Mouse (Mus musculus): Measurements from ENCODE around the gene Ocrl. TPM values are rescaled to one million over a fixed set of nuclear protein-coding genes. Genes with fewer than 3 reads are reported as not detected.

The Ocrl gene
- polyA plus RNA-seq, 1 experiment from 2014 or later: 26.7 TPM

DNA sequence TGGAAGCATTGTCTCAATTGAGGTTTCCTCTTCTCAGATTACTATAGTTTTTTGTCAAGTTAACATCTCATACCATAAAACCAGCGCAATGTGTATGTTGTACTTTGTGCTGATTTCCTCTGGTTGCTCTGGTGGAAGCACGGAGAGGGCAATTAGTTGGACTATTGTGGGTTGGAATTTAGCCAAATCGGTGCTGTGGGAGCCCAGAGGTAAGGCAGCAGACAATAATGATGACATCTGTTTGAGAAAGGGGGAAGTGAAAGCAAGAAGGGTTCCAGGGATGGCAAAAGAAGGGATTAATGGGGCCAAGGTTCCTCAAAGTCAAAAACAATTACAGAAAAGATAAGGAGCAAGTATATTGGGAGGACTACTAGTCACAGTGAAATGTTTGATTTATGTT, 15.8 kb downstream of the Ocrl start:
- Histone ChIP-seq H3K36me3 (no peaks in the 10 kb centered on the region), H3K27me3 (no peaks in the 10 kb centered on the region), H3K9ac (replicated peaks) (no peak overlapping the region), H3K4me3 (no peak overlapping the region), H3K4me2 (replicated peaks) (no peak overlapping the region), H3K4me1 (no peaks in the 10 kb centered on the region), H3K27ac (replicated peaks) (no peak overlapping the region), H3K9me3 (no peaks in the 10 kb centered on the region)
- ATAC-seq (ENCODE audit: low FRiP score, low read depth): no peak
- 82% methylated on average over 3 of the region's 3 CpGs for WGBS

DNA sequence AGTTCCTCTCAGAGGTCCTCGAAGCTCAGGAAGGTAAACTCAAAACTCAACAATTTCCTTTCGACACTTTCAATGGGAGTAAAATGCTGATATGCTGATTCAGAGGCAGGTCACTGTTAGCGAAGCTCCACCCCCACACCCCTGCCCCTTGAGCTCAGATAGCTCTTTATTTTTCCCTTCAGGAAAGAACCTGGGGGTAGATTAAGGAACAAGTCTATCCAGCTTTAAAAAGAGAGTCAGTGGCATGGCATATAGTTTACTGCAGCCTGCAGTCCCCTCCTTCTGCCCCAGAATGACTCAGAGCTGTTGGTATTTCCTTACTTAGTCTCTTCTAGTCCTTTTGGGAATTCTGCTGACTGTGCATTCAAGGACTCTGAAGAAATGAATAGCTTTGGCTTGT, 18.3 kb downstream of the Ocrl start:
- H3K9me3 ChIP-seq: no peaks in the 10 kb centered on the region
- no peak for ATAC-seq (ENCODE audit: low FRiP score, low read depth)
- WGBS: 81% methylated on average over 3 of the region's 3 CpGs
- no peak overlapping the region for H3K27ac ChIP-seq (replicated peaks)
- H3K36me3 ChIP-seq: no peaks in the 10 kb centered on the region
- H3K4me3 ChIP-seq: no peak overlapping the region
- no peak overlapping the region for H3K4me2 ChIP-seq (replicated peaks)
- H3K27me3 ChIP-seq: no peaks in the 10 kb centered on the region
- H3K9ac ChIP-seq (replicated peaks): no peak overlapping the region
- no peaks in the 10 kb centered on the region for H3K4me1 ChIP-seq

DNA sequence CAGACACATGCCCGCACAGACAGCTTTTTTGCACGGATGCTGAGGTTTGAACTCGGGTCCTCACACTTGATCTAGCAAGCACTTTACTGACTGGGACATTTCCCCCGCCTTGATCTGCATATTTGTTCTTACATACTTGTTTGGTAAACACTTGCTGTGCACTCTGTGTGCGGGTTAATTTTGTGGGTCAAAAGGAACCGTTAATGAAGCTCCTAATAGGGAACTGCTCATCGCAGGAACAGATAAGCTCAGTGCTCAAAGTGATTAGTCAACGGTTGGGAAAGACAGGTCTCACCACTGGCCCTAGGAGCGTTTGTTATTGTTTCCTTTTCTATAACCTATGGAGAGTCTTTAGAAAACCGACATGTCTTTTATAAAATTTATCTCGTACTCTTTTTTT, 22.2 kb downstream of the Ocrl start:
- Histone ChIP-seq H3K9ac (replicated peaks) (no peak overlapping the region), H3K4me2 (replicated peaks) (no peak overlapping the region), H3K27ac (replicated peaks) (no peak overlapping the region), H3K27me3 (no peaks in the 10 kb centered on the region), H3K9me3 (no peaks in the 10 kb centered on the region), H3K4me1 (no peaks in the 10 kb centered on the region), H3K36me3 (no peaks in the 10 kb centered on the region), H3K4me3 (no peak overlapping the region)
- no peak for ATAC-seq (ENCODE audit: low FRiP score, low read depth)
- 90% methylated on average over 11 of the region's 11 CpGs for WGBS

DNA sequence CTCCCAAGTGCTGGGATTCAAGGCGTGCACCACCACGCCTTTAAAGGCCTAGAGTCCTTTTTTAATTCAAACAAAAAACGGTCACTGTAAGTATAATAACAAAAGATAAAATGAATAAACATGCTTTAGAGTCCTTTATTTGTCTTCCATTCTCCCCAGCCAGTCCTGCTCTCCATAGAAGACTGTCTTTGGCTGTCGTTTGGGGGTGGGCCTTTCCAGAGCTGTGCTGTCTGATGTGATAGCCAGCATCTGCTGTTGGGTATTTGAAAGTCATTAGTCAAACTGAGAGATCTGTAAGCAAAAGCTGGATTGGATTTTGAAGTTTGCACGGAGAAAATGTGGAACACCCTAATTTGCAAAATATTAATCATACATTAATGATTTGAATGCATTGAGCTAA, 24.7 kb downstream of the Ocrl start:
- H3K36me3 ChIP-seq: no peaks in the 10 kb centered on the region
- ATAC-seq (ENCODE audit: low FRiP score, low read depth): no peak
- H3K9me3 ChIP-seq: no peaks in the 10 kb centered on the region
- no peaks in the 10 kb centered on the region for H3K27me3 ChIP-seq
- WGBS: 62% methylated on average over 5 of the region's 5 CpGs
- H3K9ac ChIP-seq (replicated peaks): no peak overlapping the region
- H3K4me2 ChIP-seq (replicated peaks): no peak overlapping the region
- H3K4me1 ChIP-seq: no peaks in the 10 kb centered on the region
- no peak overlapping the region for H3K4me3 ChIP-seq
- H3K27ac ChIP-seq (replicated peaks): no peak overlapping the region

DNA sequence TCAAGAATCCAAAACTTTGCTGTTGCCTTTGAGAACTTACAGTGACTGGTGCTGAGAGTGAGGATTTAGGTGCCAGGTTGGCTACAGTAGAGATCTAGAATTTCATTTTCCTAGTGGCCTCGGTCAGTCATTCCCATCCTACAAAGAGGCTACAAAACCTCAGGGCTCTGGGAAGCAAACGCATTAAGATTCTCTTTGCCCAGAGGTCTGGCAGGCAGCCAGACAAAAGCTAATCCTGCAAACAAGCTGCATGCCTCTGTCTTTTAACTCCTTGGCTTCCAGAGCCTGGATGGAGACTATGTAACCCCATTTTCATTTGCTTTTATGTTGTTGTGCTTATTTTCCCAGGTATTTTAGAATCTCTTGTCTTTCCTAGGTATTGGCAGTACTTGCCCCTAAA, 25.6 kb downstream of the Ocrl start:
- no peak overlapping the region for H3K9ac ChIP-seq (replicated peaks)
- WGBS: 26% methylated on average over 2 of the region's 2 CpGs
- H3K27ac ChIP-seq (replicated peaks): peak overlapping the region; percentile 60; the same call in 1 of the 2 replicates
- no peaks in the 10 kb centered on the region for H3K36me3 ChIP-seq
- peak; percentile 65 for ATAC-seq (ENCODE audit: low FRiP score, low read depth)
- H3K9me3 ChIP-seq: no peaks in the 10 kb centered on the region
- H3K4me2 ChIP-seq (replicated peaks): no peak overlapping the region
- no peaks in the 10 kb centered on the region for H3K4me1 ChIP-seq
- no peaks in the 10 kb centered on the region for H3K27me3 ChIP-seq
- H3K4me3 ChIP-seq: no peak overlapping the region

DNA sequence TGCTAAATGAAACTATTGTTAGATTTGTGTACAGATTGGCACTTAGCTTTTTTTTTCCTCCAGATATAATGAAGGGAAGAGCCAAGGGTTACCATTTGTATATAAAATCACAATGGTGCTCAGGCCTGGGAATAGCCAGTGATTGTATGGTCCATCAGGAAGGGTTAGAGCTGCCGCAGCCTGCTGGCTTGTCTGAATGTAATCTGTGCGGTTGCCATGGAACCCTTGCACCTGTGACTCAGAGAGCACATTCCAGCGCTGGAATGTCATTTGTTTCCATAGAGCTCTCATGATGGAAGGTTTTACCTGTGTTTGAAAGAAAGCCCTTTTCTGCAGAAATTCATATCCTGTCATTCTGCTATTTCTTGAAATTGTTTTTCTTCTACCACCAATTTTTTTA, 37.5 kb downstream of the Ocrl start:
- 44% methylated on average over 3 of the region's 3 CpGs for WGBS
- Histone ChIP-seq H3K27me3 (no peaks in the 10 kb centered on the region), H3K4me3 (no peak overlapping the region), H3K4me1 (no peaks in the 10 kb centered on the region), H3K9ac (replicated peaks) (no peak overlapping the region), H3K9me3 (no peaks in the 10 kb centered on the region), H3K4me2 (replicated peaks) (no peak overlapping the region), H3K36me3 (no peaks in the 10 kb centered on the region), H3K27ac (replicated peaks) (no peak overlapping the region)
- no peak for ATAC-seq (ENCODE audit: low FRiP score, low read depth)

DNA sequence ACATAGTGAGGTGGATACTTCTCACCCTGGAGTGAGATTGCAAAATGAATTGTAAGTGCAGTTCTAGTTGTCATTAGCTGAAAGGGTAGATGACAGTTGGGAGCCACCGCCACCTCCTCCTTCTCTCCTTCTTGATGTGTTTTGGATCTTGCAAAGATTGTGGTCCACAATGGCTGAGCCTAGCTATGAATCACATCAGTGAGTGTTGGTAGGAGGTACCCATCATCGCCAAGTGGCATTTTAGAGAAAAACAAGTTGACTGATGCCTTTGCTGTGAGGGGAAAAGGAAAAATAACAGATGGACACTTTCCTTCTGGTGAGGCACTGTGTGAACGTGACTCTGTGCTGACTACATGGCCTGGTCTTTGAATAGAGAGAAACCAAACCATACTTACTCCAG, 50.4 kb downstream of the Ocrl start:
- Histone ChIP-seq H3K27me3 (no peaks in the 10 kb centered on the region), H3K36me3 (0 out of 2 replicates have a peak, but pooled peaks cover 16% of the 10 kb centered on the region), H3K27ac (replicated peaks) (no peak overlapping the region), H3K9me3 (no peaks in the 10 kb centered on the region), H3K4me3 (no peak overlapping the region), H3K4me1 (no peaks in the 10 kb centered on the region), H3K9ac (replicated peaks) (no peak overlapping the region), H3K4me2 (replicated peaks) (no peak overlapping the region)
- 95% methylated on average over 3 of the region's 3 CpGs for WGBS
- no peak for ATAC-seq (ENCODE audit: low FRiP score, low read depth)

DNA sequence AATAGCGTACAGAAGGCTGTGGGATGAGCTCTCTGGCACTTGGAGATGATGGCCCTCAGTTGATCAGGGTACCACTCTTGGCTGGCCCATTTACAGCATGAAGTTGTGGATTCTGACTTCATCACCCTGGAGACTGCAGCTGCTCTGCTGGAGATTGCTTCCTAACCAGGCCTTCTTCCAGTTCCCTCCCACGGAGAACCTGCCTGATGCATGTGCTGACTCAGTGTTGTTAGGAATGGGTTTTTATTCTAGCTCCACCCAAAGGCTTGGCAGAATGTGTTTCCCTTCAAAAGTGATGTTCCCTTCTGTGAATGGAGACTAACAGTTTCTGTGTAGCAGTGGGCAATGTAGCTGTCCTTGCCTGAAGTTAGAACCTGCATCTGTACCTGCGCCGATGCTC, 58.2 kb downstream of the Ocrl start:
- Histone ChIP-seq H3K36me3 (no peaks in the 10 kb centered on the region), H3K4me2 (replicated peaks) (no peak overlapping the region), H3K4me3 (no peak overlapping the region), H3K4me1 (no peaks in the 10 kb centered on the region), H3K9ac (replicated peaks) (no peak overlapping the region), H3K27ac (replicated peaks) (no peak overlapping the region), H3K27me3 (no peaks in the 10 kb centered on the region), H3K9me3 (no peaks in the 10 kb centered on the region)
- no peak for ATAC-seq (ENCODE audit: low FRiP score, low read depth)
- 89% methylated on average over 4 of the region's 4 CpGs for WGBS

DNA sequence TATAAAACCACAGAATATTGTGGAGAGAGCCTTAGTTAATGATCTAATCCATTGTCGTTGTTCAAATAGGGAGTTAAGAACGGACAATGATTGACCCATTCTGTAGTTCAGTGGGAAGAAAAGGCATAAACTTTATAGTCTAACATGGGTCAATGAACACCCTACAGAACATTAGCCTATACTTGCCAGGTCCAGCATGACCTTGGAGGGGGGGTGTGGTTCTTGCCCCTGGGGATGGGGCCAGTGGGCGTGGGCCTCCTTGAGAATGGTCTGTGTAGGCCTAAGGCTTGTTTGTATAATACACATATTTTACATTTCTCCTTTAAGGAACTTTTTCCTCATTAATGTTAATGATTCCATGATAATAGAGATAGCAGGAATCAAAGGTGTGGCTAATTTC, 58.7 kb downstream of the Ocrl start:
- no peaks in the 10 kb centered on the region for H3K9me3 ChIP-seq
- 91% methylated on average over 3 of the region's 3 CpGs for WGBS
- H3K27ac ChIP-seq (replicated peaks): no peak overlapping the region
- H3K4me2 ChIP-seq (replicated peaks): no peak overlapping the region
- H3K4me1 ChIP-seq: no peaks in the 10 kb centered on the region
- H3K27me3 ChIP-seq: no peaks in the 10 kb centered on the region
- no peaks in the 10 kb centered on the region for H3K36me3 ChIP-seq
- no peak for ATAC-seq (ENCODE audit: low FRiP score, low read depth)
- no peak overlapping the region for H3K4me3 ChIP-seq
- no peak overlapping the region for H3K9ac ChIP-seq (replicated peaks)

DNA sequence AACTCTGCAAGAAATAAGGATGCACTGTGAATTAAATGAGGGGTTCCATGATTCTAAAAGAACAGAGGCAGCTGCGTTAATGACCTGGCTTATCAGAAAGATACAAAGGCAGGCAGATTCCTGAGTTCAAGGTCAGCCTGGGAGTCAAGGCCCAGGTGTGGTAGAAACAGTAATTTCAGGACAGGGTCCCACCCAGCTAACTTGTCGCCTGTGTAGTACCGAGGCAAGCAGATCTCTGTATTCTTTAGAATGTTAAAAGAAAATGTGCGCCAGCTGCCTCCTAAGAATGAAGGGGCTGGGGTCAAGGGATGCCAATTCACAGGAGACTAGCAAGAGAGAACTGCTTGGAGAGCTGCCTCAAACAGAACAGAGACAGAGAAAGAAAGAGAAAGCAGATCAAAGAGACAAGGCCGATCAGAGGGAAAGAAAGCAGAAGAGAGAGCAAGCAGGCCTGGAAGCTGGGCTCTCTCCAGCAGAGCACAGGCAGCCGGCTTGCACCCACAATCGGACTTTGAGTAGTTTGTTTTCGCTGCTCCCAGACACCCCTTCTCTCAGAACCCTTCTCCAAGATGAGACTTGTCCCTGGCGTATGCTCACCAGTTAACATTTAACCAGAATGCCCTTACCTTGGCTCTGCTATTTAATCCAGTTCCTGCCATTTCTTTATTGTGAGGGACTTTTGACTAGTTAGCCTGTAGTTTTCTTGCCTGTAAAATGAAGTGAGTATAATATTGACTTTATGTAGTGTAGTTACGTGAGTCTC, 59.4 kb downstream of the Ocrl start:
- Histone ChIP-seq H3K4me2 (replicated peaks) (no peak overlapping the region), H3K27ac (replicated peaks) (no peak overlapping the region), H3K36me3 (no peaks in the 10 kb centered on the region), H3K9me3 (no peaks in the 10 kb centered on the region), H3K4me1 (no peaks in the 10 kb centered on the region), H3K4me3 (no peak overlapping the region), H3K9ac (replicated peaks) (no peak overlapping the region), H3K27me3 (no peaks in the 10 kb centered on the region)
- 55% methylated on average over 9 of the region's 10 CpGs for WGBS
- ATAC-seq (ENCODE audit: low FRiP score, low read depth): no peak

DNA sequence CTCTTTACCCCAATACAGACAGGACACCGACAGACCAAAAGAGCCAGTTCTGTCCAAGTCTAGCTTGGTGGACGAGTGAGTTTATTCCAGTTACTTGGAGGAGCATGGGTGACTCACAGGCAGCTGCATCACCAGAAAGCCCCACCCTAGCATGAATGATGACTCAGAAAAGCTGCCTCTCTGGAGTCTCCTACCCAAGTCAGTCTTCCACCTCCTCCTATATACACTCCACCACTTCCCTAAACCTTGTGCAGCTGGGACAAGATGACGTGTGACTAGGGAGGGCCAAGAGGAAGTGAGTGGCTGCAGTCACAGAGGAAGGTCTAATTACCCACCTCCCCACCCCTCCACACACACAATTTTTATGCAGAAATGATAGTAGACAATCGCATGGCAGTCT, 64.4 kb downstream of the Ocrl start:
- WGBS: 80% methylated on average over 4 of the region's 4 CpGs
- no peaks in the 10 kb centered on the region for H3K9me3 ChIP-seq
- no peak for ATAC-seq (ENCODE audit: low FRiP score, low read depth)

DNA sequence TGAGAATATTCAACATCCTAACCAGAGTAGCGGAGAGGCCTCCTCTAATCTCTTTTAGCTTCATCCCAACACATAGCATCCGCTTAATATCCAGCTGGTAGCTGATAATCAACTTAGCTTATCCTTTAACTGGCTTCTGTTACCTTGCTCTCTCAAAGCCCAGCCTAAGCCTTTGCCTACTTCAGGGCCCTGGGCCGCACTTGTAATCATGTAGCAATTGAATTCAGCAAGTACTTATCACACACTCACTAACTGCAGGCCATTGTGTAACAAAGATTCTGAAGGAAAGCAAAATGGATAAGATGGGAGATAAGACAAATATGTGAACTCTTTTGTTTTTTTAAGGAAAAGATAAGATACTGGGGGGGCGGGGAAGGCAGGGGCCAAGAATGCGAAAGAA, 64.9 kb downstream of the Ocrl start:
- H3K9me3 ChIP-seq: no peaks in the 10 kb centered on the region
- ATAC-seq (ENCODE audit: low FRiP score, low read depth): no peak
- H3K9ac ChIP-seq (replicated peaks): no peak overlapping the region
- no peaks in the 10 kb centered on the region for H3K36me3 ChIP-seq
- H3K27ac ChIP-seq (replicated peaks): no peak overlapping the region
- H3K27me3 ChIP-seq: no peaks in the 10 kb centered on the region
- H3K4me1 ChIP-seq: no peaks in the 10 kb centered on the region
- H3K4me2 ChIP-seq (replicated peaks): no peak overlapping the region
- H3K4me3 ChIP-seq: no peak overlapping the region
- 80% methylated on average over 5 of the region's 5 CpGs for WGBS

More for the DNA sequence above, 64.4 kb downstream of the Ocrl start:
- H3K27ac ChIP-seq (replicated peaks): no peak overlapping the region
- no peak overlapping the region for H3K9ac ChIP-seq (replicated peaks)
- H3K4me1 ChIP-seq: no peaks in the 10 kb centered on the region
- H3K4me2 ChIP-seq (replicated peaks): no peak overlapping the region
- no peaks in the 10 kb centered on the region for H3K27me3 ChIP-seq
- no peaks in the 10 kb centered on the region for H3K36me3 ChIP-seq
- H3K4me3 ChIP-seq: no peak overlapping the region

All from midbrain, embryonic 12.5 days (tissue).